Mouse (Mus musculus) T-helper 17 cell (primary cell): Measurements from ENCODE around the gene Tenm3.

Experiments
- in situ Hi-C, 2 experiments: fragments of 300-600 bp; cut with MboI, MseI; formaldehyde crosslinking; loops; 1 replicate in 1 of 2; 2 replicates in 1 of 2; pipeline ENCODE4 v1.15.1; 2025; ENCODE audit warnings: high pct_unique_total_duplicates in 2 of 2

Tenm3 gene

DNA sequence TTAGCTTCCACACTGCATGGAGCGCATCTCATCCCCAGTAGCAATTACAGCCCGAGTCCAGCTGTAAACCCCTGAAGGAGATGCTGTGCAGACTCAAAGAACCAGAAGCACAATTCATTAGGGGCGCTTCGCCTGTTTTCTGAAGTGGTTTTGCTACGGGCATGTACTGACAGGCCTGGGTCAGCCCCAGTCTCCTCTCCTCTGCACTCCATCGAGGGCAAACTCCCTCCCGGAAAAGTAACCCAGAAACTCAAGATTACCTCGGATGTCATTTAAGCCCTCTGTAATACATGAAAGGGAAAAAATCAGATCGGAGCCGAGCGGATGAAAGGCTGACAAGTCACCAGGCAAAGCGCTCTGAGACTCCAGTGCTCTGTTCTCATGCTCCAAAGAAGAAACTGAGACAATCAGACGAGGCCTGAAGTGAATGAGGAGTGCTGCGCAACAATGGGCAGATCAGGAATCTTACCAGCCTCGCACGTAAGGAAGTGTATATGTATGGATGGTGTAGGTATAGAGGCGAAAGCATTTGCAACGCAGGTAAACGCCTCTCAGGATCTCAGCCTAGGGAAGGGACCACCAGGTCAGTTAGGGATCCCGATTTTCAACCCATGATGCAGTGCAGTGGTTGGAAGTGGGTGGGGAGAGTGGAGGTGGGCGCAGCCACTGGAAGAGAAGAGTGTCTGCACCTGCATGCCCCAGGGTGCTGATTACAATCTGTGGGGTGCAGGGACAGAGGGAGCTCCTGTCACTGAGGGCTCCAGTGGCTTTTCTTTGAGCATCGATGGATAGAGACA, 387.2 kb downstream of the Tenm3 start:
- in situ Hi-C loops: no loop called here

DNA sequence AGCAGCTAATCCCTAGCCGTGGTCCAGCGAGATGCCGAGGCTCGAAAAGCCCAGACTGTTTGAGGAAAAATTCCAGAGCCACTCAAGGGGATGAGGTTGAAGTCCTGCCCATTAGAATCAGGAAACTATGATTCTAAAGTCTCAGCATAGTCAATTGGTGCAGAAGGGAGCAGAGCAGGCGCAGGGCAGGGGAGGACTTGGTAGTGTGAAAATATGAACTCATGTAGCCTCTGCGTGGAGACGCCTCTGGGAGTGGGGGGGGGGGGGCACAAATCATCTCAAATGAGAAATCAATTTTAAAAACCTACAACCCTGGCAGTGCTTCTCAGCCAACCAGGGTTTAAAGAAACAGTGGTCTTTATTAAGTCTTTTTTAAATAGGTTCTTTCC, 392.5 kb downstream of the Tenm3 start:
- in situ Hi-C loops: no loop called here

DNA sequence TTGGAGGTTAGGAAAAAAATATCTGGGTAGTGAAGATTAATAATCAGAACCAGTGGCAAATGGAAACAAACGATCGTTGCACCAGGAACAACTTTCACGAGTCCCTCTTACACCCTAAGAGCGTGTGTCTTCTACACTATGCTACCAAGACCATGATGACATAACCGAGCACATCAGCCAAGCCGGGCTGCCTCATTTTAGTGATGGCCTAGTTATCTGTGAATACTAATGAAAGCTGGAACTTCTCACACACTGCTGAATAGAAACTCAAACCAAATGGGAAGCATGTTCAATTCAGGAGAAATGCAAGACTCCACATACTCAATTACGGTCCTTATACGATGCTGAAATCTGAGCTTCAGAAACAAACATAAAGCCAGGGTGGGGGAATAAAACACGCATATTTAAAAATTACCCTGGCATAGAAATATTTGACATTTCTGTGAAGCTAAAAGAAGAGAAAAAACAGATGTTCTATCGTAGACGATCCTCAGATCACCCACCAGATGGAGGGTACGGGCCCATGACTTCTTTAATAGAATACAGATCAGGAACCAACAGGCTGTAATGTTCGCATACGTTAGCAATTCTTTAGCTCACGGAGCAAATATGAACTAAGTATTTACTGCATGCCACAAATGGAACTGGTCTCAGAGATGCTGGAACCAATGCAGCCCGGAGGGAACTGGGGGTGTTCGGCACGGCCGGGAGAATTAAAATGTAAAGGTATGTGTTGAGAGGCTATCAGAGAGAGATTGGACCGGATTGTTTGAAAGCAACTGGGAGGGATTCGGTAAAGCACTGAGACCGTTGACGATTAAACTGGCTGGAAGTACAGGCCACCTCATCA, 393.1 kb downstream of the Tenm3 start:
- in situ Hi-C loops: no loop called here

DNA sequence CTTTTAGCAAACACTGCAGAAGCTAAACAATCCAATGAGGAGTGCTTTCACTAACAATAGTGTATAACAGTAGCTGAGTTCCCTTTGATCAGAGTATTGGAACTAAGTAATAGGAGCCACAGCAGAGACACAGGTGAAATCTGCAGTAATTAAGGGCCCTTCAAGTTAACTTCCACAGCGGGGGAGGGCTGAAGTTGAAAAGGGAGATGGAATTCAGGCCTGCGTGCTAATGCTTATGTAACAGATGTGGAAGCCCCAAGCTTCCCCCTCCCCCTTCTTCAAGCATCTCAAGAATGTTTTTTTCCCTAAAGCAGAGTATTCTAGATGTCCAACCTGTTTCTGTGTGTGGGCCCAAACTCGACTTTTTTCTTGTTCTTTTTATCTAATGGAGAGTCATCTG, 394.1 kb downstream of the Tenm3 start:
- in situ Hi-C loops: no loop called here

DNA sequence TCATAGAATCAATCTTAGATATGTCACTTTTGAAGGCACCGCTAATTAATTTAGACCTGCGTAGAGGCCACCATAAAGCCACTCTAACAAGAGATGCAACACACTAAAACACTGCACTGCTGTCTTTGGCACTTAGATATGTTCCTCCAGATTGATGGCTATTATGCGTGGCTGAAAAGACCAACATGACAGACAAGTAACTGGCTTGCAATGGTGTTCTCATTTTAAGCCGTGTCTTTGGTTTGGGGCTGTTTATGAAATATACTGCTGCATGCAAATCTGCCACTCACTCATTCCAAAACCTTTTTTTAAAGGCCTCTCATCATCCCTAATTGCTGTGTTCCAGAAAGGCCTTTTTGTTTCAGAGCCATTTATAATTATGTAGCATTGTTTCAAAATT, 398.1 kb downstream of the Tenm3 start:
- in situ Hi-C loops: no loop called here

DNA sequence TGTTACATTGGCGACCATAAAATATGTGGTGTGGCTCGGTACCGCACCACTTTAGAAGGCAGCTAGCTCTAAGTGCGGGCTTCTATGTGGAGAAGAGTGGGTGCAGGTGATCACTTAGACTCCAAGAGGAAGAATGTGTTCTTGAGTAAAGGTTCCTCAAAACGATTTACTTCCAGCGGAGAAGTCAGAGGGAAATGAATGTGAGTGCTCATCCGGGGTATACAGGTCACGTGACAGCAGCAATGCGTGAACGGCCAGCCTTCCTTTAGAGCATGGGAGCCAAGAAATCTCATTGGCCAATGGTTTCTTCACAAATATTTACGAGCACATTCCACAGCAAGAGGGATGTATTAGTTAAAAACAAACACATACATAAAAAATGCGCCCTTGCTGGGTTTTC, 404.3 kb downstream of the Tenm3 start:
- in situ Hi-C loops: no loop called here

DNA sequence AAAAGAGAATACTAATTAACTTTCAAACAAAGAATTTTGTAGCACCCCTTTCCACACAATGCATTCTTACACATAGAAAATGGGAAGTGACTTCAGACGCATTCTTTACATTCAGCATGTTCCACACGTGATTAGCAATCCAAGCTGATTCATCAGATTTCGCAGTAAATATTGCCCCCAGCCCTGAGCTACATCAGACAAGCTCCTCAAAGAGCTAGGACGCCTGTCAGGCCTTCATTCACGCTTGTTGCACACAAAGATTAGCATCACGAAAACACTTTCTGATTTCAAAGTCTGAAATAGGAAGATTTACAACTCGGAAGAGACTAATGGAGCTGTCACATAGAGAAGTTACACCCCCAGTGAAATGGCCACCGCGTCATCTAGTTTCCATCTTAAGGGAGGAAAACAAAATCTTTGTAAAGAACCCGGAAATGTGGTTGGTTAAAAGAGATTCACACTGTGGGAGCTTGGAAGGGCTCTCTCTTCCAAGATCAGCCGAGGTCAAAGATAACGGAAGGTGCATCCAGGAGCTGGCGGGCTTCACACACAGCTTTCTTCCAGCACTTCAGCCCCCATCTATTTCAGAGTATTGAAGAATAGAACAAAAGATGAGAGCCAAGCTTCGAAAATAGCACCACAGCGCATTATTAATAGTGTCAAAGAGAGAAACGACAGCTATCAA, 406.1 kb downstream of the Tenm3 start:
- in situ Hi-C loops: no loop called here

DNA sequence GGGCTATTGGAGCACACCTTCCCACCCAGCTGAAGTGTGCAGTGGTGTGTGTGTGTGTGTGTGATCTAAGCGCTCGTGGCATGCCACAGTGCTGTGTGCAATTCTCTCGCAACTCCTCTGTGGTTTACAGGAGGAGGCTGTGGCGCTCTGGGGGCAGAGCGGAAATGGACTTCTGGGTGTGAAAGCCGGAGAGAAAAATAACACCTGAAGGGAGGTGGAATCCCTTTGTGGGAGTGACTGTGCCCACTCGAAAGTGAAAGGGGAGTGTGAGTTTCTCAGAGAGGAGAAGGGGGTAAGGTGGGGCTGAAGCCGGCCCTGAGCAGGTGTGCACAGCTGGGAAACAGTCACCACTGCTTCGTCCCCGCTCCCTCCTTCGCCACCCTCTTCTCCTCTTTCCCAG, 418.6 kb downstream of the Tenm3 start:
- in situ Hi-C loops: no loop called here

DNA sequence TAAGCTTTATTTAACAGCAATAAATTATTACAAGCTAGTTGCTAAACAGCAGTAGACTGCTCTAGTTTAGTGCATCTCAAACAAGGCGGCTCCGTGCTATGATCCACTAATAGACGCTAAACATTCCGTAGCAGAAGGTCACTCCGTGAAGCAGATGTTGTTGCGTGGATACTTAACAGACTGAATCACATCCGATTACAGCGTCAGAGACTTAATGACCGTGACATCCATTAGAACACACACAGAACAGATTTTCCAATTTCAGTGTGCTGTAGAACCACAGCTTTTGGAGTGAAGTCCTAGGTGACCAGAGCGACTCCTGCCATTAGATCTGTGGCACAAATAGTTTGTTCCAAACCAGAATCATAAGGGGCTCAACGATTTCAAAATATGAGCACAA, 426.0 kb downstream of the Tenm3 start:
- in situ Hi-C loops: no loop called here

DNA sequence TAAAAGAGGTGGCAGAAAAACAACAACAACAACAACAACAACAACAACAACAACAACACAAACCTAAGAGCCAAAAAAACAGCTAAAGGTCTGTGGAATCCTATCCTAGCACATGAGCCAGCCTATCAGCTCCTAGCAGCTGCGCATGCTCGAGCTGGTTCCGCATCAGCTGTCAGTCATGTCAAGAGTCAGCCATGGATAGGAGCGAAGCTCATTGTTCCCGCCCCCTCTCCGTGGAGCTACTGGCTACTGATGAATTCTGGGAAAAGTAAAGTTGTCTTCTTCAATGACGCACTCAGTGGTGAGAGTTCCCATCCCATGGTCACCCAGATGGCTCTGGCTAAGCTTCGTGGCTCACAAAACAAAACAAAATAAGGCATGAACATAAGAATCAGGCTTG, 432.8 kb downstream of the Tenm3 start:
- in situ Hi-C loops: no loop called here

DNA sequence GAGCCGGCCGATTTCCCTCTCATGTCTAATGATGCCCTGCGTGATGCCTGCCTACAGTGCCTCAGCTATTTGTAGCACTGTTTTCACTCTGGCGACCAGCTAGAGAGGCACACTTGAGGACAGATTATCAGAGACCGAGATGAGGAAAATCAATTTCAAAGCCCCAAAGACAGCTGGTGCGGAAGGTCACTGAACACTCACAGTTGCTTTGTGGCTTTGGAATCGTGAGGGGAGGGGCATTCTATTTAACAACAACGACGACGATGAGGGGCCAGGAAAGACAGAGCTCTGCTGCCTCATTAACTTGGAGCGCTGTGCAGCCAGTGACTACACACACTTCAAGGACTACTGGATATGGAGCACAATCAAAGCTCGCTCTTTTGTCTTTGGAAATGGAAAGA, 443.2 kb downstream of the Tenm3 start:
- in situ Hi-C loops: no loop called here

DNA sequence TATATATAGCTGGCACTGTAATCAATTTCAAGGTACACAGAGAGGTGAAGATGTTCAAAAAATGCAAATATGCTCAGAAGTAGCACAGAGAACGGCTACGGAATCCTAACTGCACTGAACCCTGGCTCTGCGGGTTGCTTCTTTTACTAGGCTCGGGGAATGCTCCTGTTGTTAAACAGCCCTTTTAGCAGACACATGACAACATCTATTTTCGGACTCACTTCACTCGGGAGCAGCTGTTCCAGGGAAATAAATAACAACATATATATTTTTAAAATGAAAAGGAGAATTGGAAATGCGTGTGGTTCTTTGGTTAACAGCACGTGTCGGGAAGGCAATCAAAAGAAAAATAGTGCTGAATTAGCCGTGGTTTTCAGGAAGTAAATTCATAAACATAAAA, 457.9 kb downstream of the Tenm3 start:
- in situ Hi-C loops: no loop called here

DNA sequence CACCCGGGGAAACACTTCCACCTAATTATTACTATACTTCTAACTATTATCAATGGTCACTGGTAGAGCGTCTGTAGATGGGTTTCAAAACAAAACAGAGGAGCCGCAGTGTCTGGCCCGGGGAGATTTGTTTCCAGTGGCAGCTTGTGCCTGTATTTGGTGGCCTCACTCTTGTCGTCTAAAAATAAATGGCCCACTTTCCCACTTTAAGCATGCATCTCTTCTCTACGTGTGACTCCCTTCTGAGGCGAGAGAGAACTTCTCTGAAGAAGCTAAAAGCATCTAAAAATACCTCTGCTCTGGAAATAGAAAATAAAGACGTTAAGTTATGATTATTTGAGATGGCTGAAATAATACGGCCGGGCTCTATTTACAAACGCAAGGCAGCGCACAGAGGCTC, 463.7 kb downstream of the Tenm3 start:
- in situ Hi-C loops: no loop called here

DNA sequence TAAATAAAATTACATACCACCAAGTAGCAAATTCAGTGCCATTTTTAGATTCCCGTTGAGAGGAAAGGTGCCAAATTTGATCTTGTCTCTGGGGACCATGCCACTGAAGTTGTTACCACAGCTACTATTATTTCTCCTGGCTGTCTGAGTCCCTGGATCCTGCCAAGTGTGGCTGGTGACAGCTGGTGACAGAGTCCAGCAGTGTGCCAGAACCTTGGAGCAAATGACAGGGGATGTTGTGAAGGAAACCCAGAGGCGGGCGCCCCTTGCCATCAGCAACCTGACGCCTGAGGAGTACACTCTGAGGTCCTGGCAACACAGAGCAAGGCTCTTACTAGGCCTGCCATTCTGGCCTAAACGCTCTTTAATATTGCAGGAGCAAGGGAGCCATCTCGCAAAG, 467.0 kb downstream of the Tenm3 start:
- in situ Hi-C loops: no loop called here

DNA sequence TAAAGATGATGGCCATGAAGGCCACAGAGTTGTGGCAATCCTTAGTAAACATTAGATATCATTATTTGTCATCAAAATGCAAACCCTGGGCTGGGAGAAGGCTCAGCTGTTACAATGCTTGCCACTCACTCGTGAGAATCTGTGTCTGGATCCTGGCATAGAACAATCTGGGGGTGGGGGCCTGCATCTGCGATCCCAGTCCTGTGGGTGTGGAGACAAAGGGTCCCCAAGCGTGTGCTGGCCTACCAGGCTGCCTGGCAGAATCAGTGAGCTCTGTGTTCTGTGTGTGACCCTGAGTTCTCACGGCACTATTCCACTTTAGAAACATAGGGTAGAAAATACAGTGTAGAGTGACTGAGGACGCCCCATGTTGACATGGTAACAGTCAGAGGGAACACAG, 468.6 kb downstream of the Tenm3 start:
- in situ Hi-C loops: no loop called here

DNA sequence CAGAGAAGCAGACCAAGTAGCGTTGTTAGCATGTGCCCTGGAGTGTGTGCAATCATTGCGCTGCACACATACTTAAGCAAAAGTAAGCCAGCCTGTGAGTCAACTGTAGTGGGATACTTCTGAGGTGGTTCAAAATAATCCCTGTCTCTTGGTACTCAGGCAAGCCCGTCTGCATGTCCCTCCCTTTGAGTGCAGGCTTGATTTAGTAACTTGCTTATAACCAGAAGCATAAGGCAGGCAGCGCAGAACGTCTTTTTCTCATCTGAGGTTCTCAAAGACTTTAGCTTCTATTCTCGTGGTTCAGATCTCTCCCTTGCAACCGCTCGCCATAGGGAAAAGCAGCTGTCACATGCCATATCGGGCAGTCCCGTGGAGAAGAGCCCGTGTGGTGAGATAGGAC, 470.3 kb downstream of the Tenm3 start:
- in situ Hi-C loops: no loop called here

DNA sequence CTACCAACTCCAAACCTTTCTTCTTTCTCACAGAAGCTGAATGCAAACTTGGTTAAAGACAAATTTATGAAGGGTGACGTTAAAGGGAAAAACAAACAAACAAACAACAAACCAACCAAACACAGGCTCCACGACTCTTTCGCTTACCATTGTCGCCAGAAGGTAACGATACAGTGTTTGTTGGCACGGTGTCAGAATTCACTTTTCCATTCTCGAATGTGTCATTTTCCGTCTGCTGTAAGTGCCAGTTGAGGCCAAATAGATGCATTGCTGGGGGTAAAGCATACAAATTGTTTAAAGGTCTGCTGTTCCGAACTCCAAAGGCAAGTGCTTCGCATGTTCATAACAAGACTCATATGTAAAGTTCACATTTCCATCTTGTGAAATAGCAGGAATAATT, 476.6 kb downstream of the Tenm3 start:
- in situ Hi-C loops: no loop called here

DNA sequence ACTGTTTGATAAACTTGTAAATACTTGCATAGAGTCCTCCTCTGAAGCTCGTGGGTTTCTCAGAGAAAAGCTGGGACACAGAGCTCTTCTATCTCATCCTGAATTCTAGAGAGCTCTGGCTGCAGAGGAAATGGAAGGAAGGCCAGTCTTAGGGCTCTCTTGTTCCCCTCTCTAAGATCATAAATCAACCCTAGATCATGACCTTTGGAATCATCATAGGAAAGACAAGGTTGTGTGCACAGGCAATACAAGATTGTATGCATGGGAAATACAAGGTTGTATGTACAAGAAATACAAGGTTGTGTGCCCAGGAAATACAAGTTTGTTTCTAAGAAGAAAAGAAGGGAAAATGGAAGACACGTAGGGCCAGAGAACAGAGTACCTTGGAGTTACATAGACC, 486.9 kb downstream of the Tenm3 start:
- in situ Hi-C loops: no loop called here

DNA sequence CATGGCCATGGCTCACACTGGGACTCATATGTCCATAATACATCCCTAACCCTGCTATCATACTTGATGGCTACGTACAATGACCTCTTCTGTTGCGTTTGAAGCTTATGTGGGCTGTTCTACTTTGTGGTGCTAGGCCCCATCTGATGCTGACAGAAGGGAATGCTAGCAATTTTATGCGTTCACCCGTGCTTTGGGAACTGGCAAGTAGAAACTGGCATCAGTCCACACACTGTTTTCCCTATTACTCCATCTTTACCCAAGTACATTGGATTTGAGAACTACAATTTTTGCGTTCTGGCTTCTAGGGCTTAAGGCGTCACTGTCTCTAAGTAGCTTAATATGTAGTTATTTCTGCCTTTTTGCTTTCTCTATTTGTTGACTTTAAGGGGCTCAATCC, 490.3 kb downstream of the Tenm3 start:
- in situ Hi-C loops: no loop called here

DNA sequence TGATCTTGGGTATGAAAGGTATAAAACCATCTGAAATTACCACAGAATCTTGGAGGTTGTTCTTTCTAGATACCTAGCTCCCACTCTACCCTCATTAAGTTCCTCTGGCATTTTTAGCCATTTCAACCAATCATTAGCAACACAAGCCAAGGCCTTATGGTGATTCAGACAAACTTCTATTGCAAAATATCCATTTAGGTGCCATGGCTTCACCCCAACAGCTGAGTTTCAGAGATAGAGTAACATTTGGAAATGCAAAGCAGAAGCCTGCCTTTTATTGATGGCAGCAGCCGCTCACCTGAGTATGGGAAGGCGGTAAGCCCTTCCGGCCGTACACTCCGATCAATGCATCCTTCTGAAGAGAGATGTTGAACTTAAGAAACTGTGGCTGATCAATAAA, 494.9 kb downstream of the Tenm3 start:
- in situ Hi-C loops: no loop called here

DNA sequence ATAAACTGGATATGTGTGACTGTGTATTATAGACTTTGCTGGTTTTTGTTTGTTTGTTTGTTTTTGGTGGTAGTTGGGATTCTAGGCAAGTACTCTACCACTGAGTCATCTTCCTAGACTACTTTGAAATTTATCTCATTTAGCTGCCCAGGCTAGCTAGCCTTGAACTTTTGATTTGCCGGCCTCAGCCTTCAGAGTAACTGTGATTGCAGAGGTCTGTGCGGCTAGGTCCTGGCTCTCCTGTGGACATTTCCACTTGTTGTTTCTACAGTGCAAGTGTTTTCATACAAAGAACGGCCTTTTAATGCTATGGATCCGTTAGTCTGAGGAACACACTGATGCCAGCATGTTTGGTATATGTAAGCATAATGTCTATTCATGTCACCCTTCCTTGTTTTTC, 495.4 kb downstream of the Tenm3 start:
- in situ Hi-C loops: no loop called here

DNA sequence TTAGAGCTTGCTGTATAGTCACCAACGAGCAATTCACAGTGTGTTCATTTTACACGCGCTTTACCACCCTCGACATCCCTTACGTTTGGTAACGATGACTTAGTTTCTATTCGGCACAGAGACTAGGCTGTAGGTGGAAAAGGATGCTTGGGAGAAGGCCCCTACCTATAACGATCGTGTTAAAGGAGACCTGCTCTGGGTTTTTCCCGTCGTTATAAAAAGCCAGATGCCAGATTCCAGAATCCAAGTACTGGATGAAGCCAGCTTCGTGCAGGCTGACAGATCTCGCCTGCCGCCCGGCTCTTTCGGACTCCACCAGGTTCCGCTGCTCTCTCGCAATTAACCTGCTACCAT, 500.7 kb downstream of the Tenm3 start:
- in situ Hi-C loops: no loop called here
